Mouse (Mus musculus): ENCODE results near the gene Rela. TPM values are rescaled to one million over a fixed set of nuclear protein-coding genes. Genes with fewer than 3 reads are reported as not detected.
A peak's percentile ranks its signal among the peaks of the same experiment; 100 is the strongest.

Rela gene
- polyA plus RNA-seq (2016; fragmentation: Nextera tagmentation; extraction: Ambion mirVana), result 34.3 and 36.8 TPM in 2 replicates

- Histone ChIP-seq H3K27ac (replicated peaks) (peak within 1 kb of the TSS; percentile 96), H3K27me3 (replicated peaks; ENCODE audit: low read depth, poor library complexity, severe bottlenecking) (no peaks in the 10 kb centered on the region), H3K4me3 (peak within 1 kb of the TSS; percentile 75), H3K4me1 (peaks cover 32% of the 10 kb centered on the region), H3K9me3 (no peaks in the 10 kb centered on the region), H3K36me3 (replicated peaks) (peaks cover 40% of the 10 kb centered on the region)
- WGBS, result under 1% methylated on average over 107 of the region's 109 CpGs
- peak; percentile 89 for DNase-seq (ENCODE audit: low spot score)
Measured at GRCm38 (mm10) chr19:5637069-5638047, at the start of gene Rela. Gene Rela (plus strand): TSS chr19:5637483.

- H3K36me3 ChIP-seq (replicated peaks), result no peaks in the 10 kb centered on the region
- WGBS, result 77% methylated on average over 9 of the region's 9 CpGs
- H3K4me3 ChIP-seq, result no peak overlapping the region
- DNase-seq (ENCODE audit: low spot score), result no peak
- H3K9me3 ChIP-seq, result no peaks in the 10 kb centered on the region
- 0 out of 2 replicates have a peak, but pooled peaks cover 4% of the 10 kb centered on the region for H3K27me3 ChIP-seq (replicated peaks; ENCODE audit: low read depth, poor library complexity, severe bottlenecking)
- no peak overlapping the region for H3K27ac ChIP-seq (replicated peaks)
- H3K4me1 ChIP-seq, result 0 out of 2 replicates have a peak, but pooled peaks cover 6% of the 10 kb centered on the region
Measured at GRCm38 (mm10) chr19:5589159-5589558, 48.1 kb upstream of the Rela start.

GRCm38 (mm10) chr19:5591888-5592287 lies 45.4 kb upstream of the Rela start:
- Histone ChIP-seq H3K9me3 (no peaks in the 10 kb centered on the region), H3K4me1 (no peaks in the 10 kb centered on the region), H3K4me3 (no peak overlapping the region), H3K27me3 (replicated peaks; ENCODE audit: low read depth, poor library complexity, severe bottlenecking) (no peaks in the 10 kb centered on the region), H3K27ac (replicated peaks) (no peak overlapping the region), H3K36me3 (replicated peaks) (no peaks in the 10 kb centered on the region)
- 91% methylated on average over 6 of the region's 6 CpGs for WGBS
- DNase-seq (ENCODE audit: low spot score), result no peak

- no peaks in the 10 kb centered on the region for H3K9me3 ChIP-seq
- no peak overlapping the region for H3K27ac ChIP-seq (replicated peaks)
- 82% methylated on average over 4 of the region's 4 CpGs for WGBS
Measured at GRCm38 (mm10) chr19:5599224-5599623, 38.1 kb upstream of the Rela start.

GRCm38 (mm10) chr19:5601752-5602541 lies 35.3 kb upstream of the Rela start, which contains the start of gene Rnaseh2c:
Gene Rnaseh2c (plus strand): TSS chr19:5601873.
- WGBS, result under 1% methylated on average over 64 of the region's 64 CpGs
- peak; percentile 83 for DNase-seq (ENCODE audit: low spot score)
- Histone ChIP-seq H3K27me3 (replicated peaks; ENCODE audit: low read depth, poor library complexity, severe bottlenecking) (no peaks in the 10 kb centered on the region), H3K4me3 (peak within 1 kb of the TSS; percentile 86), H3K4me1 (peaks cover 18% of the 10 kb centered on the region), H3K27ac (replicated peaks) (peak within 1 kb of the TSS; percentile 95), H3K9me3 (no peaks in the 10 kb centered on the region), H3K36me3 (replicated peaks) (peaks cover 43% of the 10 kb centered on the region)

More at GRCm38 (mm10) chr19:5599224-5599623, 38.1 kb upstream of the Rela start:
- Histone ChIP-seq H3K4me1 (peaks cover 18% of the 10 kb centered on the region), H3K4me3 (no peak overlapping the region), H3K36me3 (replicated peaks) (peaks cover 15% of the 10 kb centered on the region), H3K27me3 (replicated peaks; ENCODE audit: low read depth, poor library complexity, severe bottlenecking) (no peaks in the 10 kb centered on the region)
- DNase-seq (ENCODE audit: low spot score), result no peak

- DNase-seq (ENCODE audit: low spot score), result no peak
- H3K27me3 ChIP-seq (replicated peaks; ENCODE audit: low read depth, poor library complexity, severe bottlenecking), result no peaks in the 10 kb centered on the region
- peaks cover 60% of the 10 kb centered on the region for H3K36me3 ChIP-seq (replicated peaks)
- H3K27ac ChIP-seq (replicated peaks), result no peak overlapping the region
- H3K4me1 ChIP-seq, result peaks cover 22% of the 10 kb centered on the region
- H3K4me3 ChIP-seq, result peak overlapping the region; percentile 86
- WGBS, result 86% methylated on average over 7 of the region's 7 CpGs
- no peaks in the 10 kb centered on the region for H3K9me3 ChIP-seq
Measured at GRCm38 (mm10) chr19:5603664-5604063, 33.6 kb upstream of the Rela start.

GRCm38 (mm10) chr19:5605126-5605525 lies 32.2 kb upstream of the Rela start:
- peaks cover 64% of the 10 kb centered on the region for H3K36me3 ChIP-seq (replicated peaks)
- no peak for DNase-seq (ENCODE audit: low spot score)
- H3K27ac ChIP-seq (replicated peaks), result no peak overlapping the region

GRCm38 (mm10) chr19:5606196-5606595 lies 31.1 kb upstream of the Rela start:
- no peaks in the 10 kb centered on the region for H3K27me3 ChIP-seq (replicated peaks; ENCODE audit: low read depth, poor library complexity, severe bottlenecking)
- peaks cover 40% of the 10 kb centered on the region for H3K4me1 ChIP-seq
- H3K27ac ChIP-seq (replicated peaks), result no peak overlapping the region
- peaks cover 64% of the 10 kb centered on the region for H3K36me3 ChIP-seq (replicated peaks)
- no peaks in the 10 kb centered on the region for H3K9me3 ChIP-seq
- H3K4me3 ChIP-seq, result no peak overlapping the region
- 90% methylated on average over 8 of the region's 8 CpGs for WGBS
- no peak for DNase-seq (ENCODE audit: low spot score)

More at GRCm38 (mm10) chr19:5605126-5605525, 32.2 kb upstream of the Rela start:
- no peaks in the 10 kb centered on the region for H3K9me3 ChIP-seq
- no peaks in the 10 kb centered on the region for H3K27me3 ChIP-seq (replicated peaks; ENCODE audit: low read depth, poor library complexity, severe bottlenecking)
- 94% methylated on average over 7 of the region's 7 CpGs for WGBS
- H3K4me3 ChIP-seq, result no peak overlapping the region
- peaks cover 30% of the 10 kb centered on the region for H3K4me1 ChIP-seq

GRCm38 (mm10) chr19:5607705-5608410 lies 29.4 kb upstream of the Rela start:
- Histone ChIP-seq H3K4me1 (peaks cover 34% of the 10 kb centered on the region), H3K4me3 (peak overlapping the region; percentile 86; the same call in 1 of the 2 replicates), H3K27me3 (replicated peaks; ENCODE audit: low read depth, poor library complexity, severe bottlenecking) (no peaks in the 10 kb centered on the region), H3K36me3 (replicated peaks) (peaks cover 62% of the 10 kb centered on the region), H3K9me3 (no peaks in the 10 kb centered on the region), H3K27ac (replicated peaks) (no peak overlapping the region)
- 95% methylated on average over 26 of the region's 26 CpGs for WGBS
- DNase-seq (ENCODE audit: low spot score), result no peak

- Histone ChIP-seq H3K9me3 (no peaks in the 10 kb centered on the region), H3K4me1 (peaks cover 26% of the 10 kb centered on the region), H3K27me3 (replicated peaks; ENCODE audit: low read depth, poor library complexity, severe bottlenecking) (no peaks in the 10 kb centered on the region), H3K27ac (replicated peaks) (peak overlapping the region; percentile 100; the same call in 1 of the 2 replicates), H3K36me3 (replicated peaks) (peaks cover 54% of the 10 kb centered on the region), H3K4me3 (peak overlapping the region; percentile 86)
- WGBS, result 96% methylated on average over 13 of the region's 13 CpGs
- no peak for DNase-seq (ENCODE audit: low spot score)
Measured at GRCm38 (mm10) chr19:5608707-5609106, 28.6 kb upstream of the Rela start.

GRCm38 (mm10) chr19:5609171-5609546 lies 28.1 kb upstream of the Rela start:
- Histone ChIP-seq H3K4me3 (peak overlapping the region; percentile 86), H3K27me3 (replicated peaks; ENCODE audit: low read depth, poor library complexity, severe bottlenecking) (no peaks in the 10 kb centered on the region), H3K4me1 (peaks cover 23% of the 10 kb centered on the region), H3K9me3 (no peaks in the 10 kb centered on the region), H3K27ac (replicated peaks) (peak overlapping the region; percentile 100), H3K36me3 (replicated peaks) (peaks cover 49% of the 10 kb centered on the region)
- WGBS, result 66% methylated on average over 10 of the region's 10 CpGs
- DNase-seq (ENCODE audit: low spot score), result no peak
